Mouse (Mus musculus) kidney, postnatal 0 days (tissue): Measurements from ENCODE around the gene Xkr8. TPM values are rescaled to one million over a fixed set of nuclear protein-coding genes. Genes with fewer than 3 reads are reported as not detected.

Experiments used
- ATAC-seq: fragments of 200-750 bp; cut with Nextera tagmentation; replicated peaks from 2 replicates; pipeline ENCODE4 v1.8.0; 2017; ENCODE audit warnings: low read depth, moderate number of reproducible peaks, moderate TSS enrichment, moderate library complexity; ENCODE audit not compliant: low FRiP score
- DNase-seq: peaks from one replicate; pipeline ENCODE4 v3.0.0-alpha.2; 2016; ENCODE audit warnings: low spot score
- H3K27ac ChIP-seq: fragments of 300-500 bp; sonication (generic); 2 replicates; pipeline ENCODE4 v1.5.1; 2014; ENCODE audit warnings: mild to moderate bottlenecking
- H3K27me3 ChIP-seq: fragments of 300-500 bp; sonication (generic); 2 replicates; pipeline ENCODE4 v1.6.1; 2014; ENCODE audit warnings: low read length, mixed read lengths; ENCODE audit not compliant: insufficient read depth
- H3K36me3 ChIP-seq: fragments of 300-500 bp; sonication (generic); 2 replicates; pipeline ENCODE4 v1.6.1; 2014; ENCODE audit warnings: low read length, mixed read lengths; ENCODE audit not compliant: insufficient read depth
- H3K4me1 ChIP-seq: fragments of 300-500 bp; sonication (generic); replicated peaks from 2 replicates; pipeline ENCODE4 v1.6.1; 2014; ENCODE audit warnings: antibody characterized with exemption, low read length, mixed read lengths; ENCODE audit not compliant: insufficient read depth
- H3K4me2 ChIP-seq: fragments of 300-500 bp; sonication (generic); 2 replicates; pipeline ENCODE4 v1.6.1; 2014; ENCODE audit warnings: mild to moderate bottlenecking, low read length, moderate library complexity, mixed read lengths
- H3K4me3 ChIP-seq: fragments of 300-500 bp; sonication (generic); replicated peaks from 2 replicates; pipeline ENCODE4 v1.5.1; 2014; ENCODE audit warnings: low read depth, low read length
- H3K9ac ChIP-seq: fragments of 300-500 bp; sonication (generic); 2 replicates; pipeline ENCODE4 v1.6.1; 2014; ENCODE audit warnings: low read depth, low read length
- H3K9me3 ChIP-seq: fragments of 300-500 bp; sonication (generic); replicated peaks from 2 replicates; pipeline ENCODE4 v1.6.1; 2016; ENCODE audit warnings: low read length, inconsistent platforms, mixed read lengths
- CTCF ChIP-seq: IDR thresholded peaks from 2 replicates; pipeline ENCODE4 v1.5.1; 2016; ENCODE audit warnings: antibody characterized with exemption, low read depth, mild to moderate bottlenecking, moderate library complexity
- WGBS: fragments of 180-500 bp; shearing (Covaris S2); extraction: QIAGEN DNeasy Blood & Tissue Kit; methylation state at CpG from one replicate; pipeline ENCODE4 v1.1.7; 2014; 5-methylcytosine and 5-hydroxymethylcytosine counted together
- polyA plus RNA-seq: library from polyadenylated mRNA; unstranded; fragments of >200 nt; fragmentation: Nextera tagmentation; extraction: Ambion mirVana; gene quantifications from 2 replicates; pipeline ENCODE4 v1.2.1, GENCODE M21; 2015

The Xkr8 gene
- polyA plus RNA-seq, 1 experiment from 2014 or later, result 4.2 TPM

DNA sequence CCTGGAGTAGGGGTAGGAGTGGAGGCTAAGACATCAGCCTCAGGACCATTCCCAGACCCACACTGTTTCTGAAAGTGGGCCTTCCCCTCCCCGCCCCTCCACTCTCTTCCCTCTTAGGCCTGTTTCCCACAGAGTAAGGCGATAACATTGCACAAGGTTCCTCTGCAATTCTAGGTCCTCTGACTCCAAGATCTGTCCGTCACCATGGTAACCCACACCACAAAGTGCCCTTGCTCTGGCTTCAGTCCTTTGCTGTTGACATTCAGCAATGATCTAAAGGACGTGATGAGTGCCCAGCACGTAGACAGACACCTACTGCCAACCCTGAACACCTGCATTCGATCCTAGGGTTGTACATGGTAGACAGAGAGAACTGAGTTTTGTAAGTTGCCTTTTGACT lies 20.6 kb upstream of the Xkr8 start:
- H3K9me3 ChIP-seq, result no peaks in the 10 kb centered on the region
- no peak overlapping the region for H3K4me3 ChIP-seq
- ATAC-seq, result no peak
- DNase-seq, result no peak
- no peak overlapping the region for H3K9ac ChIP-seq
- no peak overlapping the region for H3K27ac ChIP-seq
- no peak for TF ChIP-seq CTCF
- H3K27me3 ChIP-seq, result no peaks in the 10 kb centered on the region
- H3K4me2 ChIP-seq, result no peak overlapping the region
- H3K4me1 ChIP-seq, result peaks cover 6% of the 10 kb centered on the region
- H3K36me3 ChIP-seq, result no peaks in the 10 kb centered on the region
- 69% methylated on average over 6 of the region's 6 CpGs for WGBS

DNA sequence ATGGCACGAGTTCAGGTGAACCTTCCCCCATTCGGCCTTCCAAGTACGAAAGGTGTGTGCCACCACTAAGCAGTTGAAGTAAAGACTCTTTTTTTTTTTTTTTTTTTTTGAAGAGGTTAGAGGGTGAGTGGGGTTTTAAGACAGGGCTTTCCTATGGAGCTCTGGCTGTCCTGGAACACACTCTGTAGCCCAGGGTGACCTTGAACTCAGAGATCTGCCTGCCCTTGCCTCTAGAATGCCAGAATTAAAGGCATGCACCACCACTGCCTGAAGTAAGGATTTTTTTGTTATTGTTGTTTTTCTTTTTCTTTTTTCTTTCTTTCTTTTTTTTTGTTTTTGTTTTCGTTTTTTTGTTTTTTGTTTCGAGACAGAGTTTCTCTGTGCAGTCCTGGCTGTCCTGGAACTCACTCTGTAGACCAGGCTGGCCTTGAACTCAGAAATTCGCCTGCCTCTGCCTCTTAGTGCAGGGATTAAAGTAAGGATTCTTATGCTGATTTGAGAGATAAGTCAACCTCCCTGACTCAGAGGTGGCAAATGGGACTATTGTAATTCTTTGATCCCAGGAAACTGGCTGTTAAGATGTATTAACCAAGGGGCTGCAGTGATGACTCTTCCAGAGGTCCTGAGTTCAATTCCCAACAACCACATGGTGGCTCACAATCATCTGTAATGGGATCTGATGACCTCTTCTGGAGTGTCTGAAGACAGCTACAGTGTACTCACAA lies 17.1 kb upstream of the Xkr8 start:
- no peak for ATAC-seq
- H3K27ac ChIP-seq, result no peak overlapping the region
- H3K4me2 ChIP-seq, result no peak overlapping the region

GRCm38 (mm10) chr4:132748778-132749177 lies 16.4 kb upstream of the Xkr8 start:
- Histone ChIP-seq H3K4me2 (no peak overlapping the region), H3K27ac (no peak overlapping the region), H3K4me1 (no peaks in the 10 kb centered on the region), H3K9ac (no peak overlapping the region), H3K36me3 (no peaks in the 10 kb centered on the region), H3K27me3 (no peaks in the 10 kb centered on the region), H3K4me3 (no peak overlapping the region), H3K9me3 (no peaks in the 10 kb centered on the region)
- no peak for TF ChIP-seq CTCF
- no peak for ATAC-seq
- DNase-seq, result no peak
- 87% methylated on average over 4 of the region's 4 CpGs for WGBS

More for the DNA sequence above, 17.1 kb upstream of the Xkr8 start:
- H3K36me3 ChIP-seq, result no peaks in the 10 kb centered on the region
- DNase-seq, result no peak
- no peak overlapping the region for H3K4me3 ChIP-seq
- H3K4me1 ChIP-seq, result no peaks in the 10 kb centered on the region
- H3K9ac ChIP-seq, result no peak overlapping the region
- no peaks in the 10 kb centered on the region for H3K9me3 ChIP-seq
- H3K27me3 ChIP-seq, result no peaks in the 10 kb centered on the region
- 86% methylated on average over 6 of the region's 6 CpGs for WGBS
- TF ChIP-seq CTCF, result no peak

DNA sequence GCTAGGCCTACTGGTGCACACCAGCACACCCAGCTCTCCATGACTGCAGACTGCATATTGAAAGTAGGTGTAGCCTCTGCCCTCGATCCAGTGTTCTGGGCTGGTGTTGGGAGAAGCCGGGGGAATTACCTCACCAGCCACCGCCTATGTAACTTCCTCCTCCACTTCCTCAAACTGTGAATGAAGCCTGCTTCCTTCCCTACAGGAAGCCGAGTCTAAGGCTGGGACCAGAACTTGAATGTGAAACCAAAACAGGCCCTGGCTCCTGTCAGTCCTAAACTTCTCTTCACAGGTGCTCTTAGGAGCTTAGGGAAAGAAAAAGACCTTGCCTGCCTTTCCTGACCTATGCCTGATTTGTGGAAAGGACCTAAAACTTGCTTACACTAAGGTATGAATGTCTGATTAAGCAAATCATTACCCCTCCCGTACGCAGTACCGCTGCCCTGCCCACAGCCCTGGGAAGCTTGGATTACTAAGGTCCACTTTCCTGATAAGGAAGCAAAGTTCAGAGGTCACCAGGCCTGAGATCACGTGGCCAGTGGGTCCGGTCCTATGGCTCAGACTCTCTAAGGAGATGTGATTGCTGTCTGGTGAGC lies 15.4 kb upstream of the Xkr8 start:
- H3K36me3 ChIP-seq, result no peaks in the 10 kb centered on the region
- peak; percentile 56 for DNase-seq
- peak overlapping the region; percentile 76 for H3K27ac ChIP-seq
- H3K9me3 ChIP-seq, result no peaks in the 10 kb centered on the region
- 53% methylated on average over 9 of the region's 9 CpGs for WGBS
- no peak for TF ChIP-seq CTCF
- H3K4me1 ChIP-seq, result no peaks in the 10 kb centered on the region
- H3K9ac ChIP-seq, result no peak overlapping the region
- no peak overlapping the region for H3K4me3 ChIP-seq
- 0 out of 2 replicates have a peak, but pooled peaks have one; percentile 33 for ATAC-seq
- H3K27me3 ChIP-seq, result no peaks in the 10 kb centered on the region
- peak overlapping the region; percentile 13; the same call in 1 of the 2 replicates for H3K4me2 ChIP-seq

DNA sequence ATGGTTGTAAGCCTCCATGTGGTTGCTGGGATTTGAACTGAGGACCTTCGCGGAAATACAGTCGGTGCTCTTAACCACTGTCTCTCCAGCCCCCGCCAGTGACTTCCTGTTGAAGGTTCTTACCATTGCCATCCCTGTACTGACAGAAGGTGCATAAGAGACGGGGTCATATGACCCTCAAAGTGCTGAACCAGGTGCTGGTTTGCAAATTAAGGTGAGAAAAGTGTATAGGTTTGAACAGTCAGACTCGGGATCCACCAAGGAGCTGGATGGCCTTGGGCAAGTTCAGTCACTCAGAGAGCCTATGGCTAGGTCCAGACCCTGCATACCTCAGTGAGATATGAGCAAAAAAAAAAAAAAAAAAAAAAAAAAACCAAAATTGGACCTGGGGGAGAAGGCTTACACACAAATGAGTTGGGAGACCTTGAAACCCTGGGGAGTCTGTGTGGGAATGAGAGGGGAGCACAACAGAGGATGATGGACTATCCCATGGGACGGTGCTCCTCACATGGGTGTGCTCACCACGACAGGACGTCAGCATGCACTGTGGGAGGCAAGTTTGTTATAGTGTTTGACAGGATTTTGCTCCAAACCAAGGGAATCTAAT lies 14.7 kb upstream of the Xkr8 start:
- H3K9me3 ChIP-seq, result no peaks in the 10 kb centered on the region
- no peaks in the 10 kb centered on the region for H3K27me3 ChIP-seq
- H3K4me3 ChIP-seq, result no peak overlapping the region
- no peak for TF ChIP-seq CTCF
- H3K27ac ChIP-seq, result peak overlapping the region; percentile 56
- no peak overlapping the region for H3K9ac ChIP-seq
- no peaks in the 10 kb centered on the region for H3K4me1 ChIP-seq
- DNase-seq, result no peak
- ATAC-seq, result no peak
- no peak overlapping the region for H3K4me2 ChIP-seq
- WGBS, result 90% methylated on average over 9 of the region's 9 CpGs
- H3K36me3 ChIP-seq, result no peaks in the 10 kb centered on the region

GRCm38 (mm10) chr4:132743992-132744911 lies 11.9 kb upstream of the Xkr8 start:
- Histone ChIP-seq H3K27ac (no peak overlapping the region), H3K9ac (no peak overlapping the region), H3K4me3 (no peak overlapping the region), H3K36me3 (no peaks in the 10 kb centered on the region), H3K27me3 (no peaks in the 10 kb centered on the region), H3K4me1 (no peaks in the 10 kb centered on the region), H3K9me3 (no peaks in the 10 kb centered on the region), H3K4me2 (no peak overlapping the region)
- DNase-seq, result no peak
- 62% methylated on average over 11 of the region's 11 CpGs for WGBS
- ATAC-seq, result no peak
- no peak for TF ChIP-seq CTCF
